Mouse (Mus musculus): Measurements from ENCODE around the gene Syne3.
A peak's percentile ranks its signal among the peaks of the same experiment; 100 is the strongest.

Syne3 gene

GRCm38 (mm10) chr12:104917927-104918326 lies 91.7 kb downstream of the Syne3 start:
- DNase-seq = no peak

- DNase-seq = no peak
Measured at GRCm38 (mm10) chr12:104917297-104917696, 92.3 kb downstream of the Syne3 start.

GRCm38 (mm10) chr12:104916776-104917175 lies 92.8 kb downstream of the Syne3 start:
- no peak for DNase-seq

- no peak for DNase-seq
Measured at GRCm38 (mm10) chr12:104915681-104916080, 93.9 kb downstream of the Syne3 start.

- no peak for DNase-seq
Measured at GRCm38 (mm10) chr12:104912990-104913389, 96.6 kb downstream of the Syne3 start.

GRCm38 (mm10) chr12:104912281-104912933 lies 97.2 kb downstream of the Syne3 start:
- peak; percentile 42 for DNase-seq

- DNase-seq = no peak
Measured at GRCm38 (mm10) chr12:104909750-104910149, 99.9 kb downstream of the Syne3 start.

- no peak for DNase-seq
Measured at GRCm38 (mm10) chr12:104908986-104909385, 100.6 kb downstream of the Syne3 start.

- DNase-seq = no peak
Measured at GRCm38 (mm10) chr12:104908024-104908781, 101.4 kb downstream of the Syne3 start.

GRCm38 (mm10) chr12:104907133-104907532 lies 102.5 kb downstream of the Syne3 start:
- DNase-seq = no peak

- DNase-seq = no peak
Measured at GRCm38 (mm10) chr12:104904138-104904537, 105.5 kb downstream of the Syne3 start.

GRCm38 (mm10) chr12:104902392-104903053 lies 107.1 kb downstream of the Syne3 start:
- no peak for DNase-seq

- DNase-seq = no peak
Measured at GRCm38 (mm10) chr12:104901320-104901719, 108.3 kb downstream of the Syne3 start.

GRCm38 (mm10) chr12:104899835-104900234 lies 109.8 kb downstream of the Syne3 start:
- no peak for DNase-seq

GRCm38 (mm10) chr12:104899161-104899560 lies 110.4 kb downstream of the Syne3 start:
- no peak for DNase-seq

GRCm38 (mm10) chr12:104898718-104899117 lies 110.9 kb downstream of the Syne3 start:
- DNase-seq = no peak

- no peak for DNase-seq
Measured at GRCm38 (mm10) chr12:104897051-104897618, 112.5 kb downstream of the Syne3 start.

- no peak for DNase-seq
Measured at GRCm38 (mm10) chr12:104896640-104897039, 113.0 kb downstream of the Syne3 start.

GRCm38 (mm10) chr12:104892245-104892644 lies 117.4 kb downstream of the Syne3 start:
- no peak for DNase-seq

- no peak for DNase-seq
Measured at GRCm38 (mm10) chr12:104890066-104890465, 119.5 kb downstream of the Syne3 start.

- no peak for DNase-seq
Measured at GRCm38 (mm10) chr12:104886104-104886503, 123.5 kb downstream of the Syne3 start.

- DNase-seq = no peak
Measured at GRCm38 (mm10) chr12:104882533-104882932, 127.1 kb downstream of the Syne3 start.

GRCm38 (mm10) chr12:104882061-104882460 lies 127.5 kb downstream of the Syne3 start:
- DNase-seq = no peak

Measured in right cerebral cortex, postnatal 14 days (tissue).